In the genomic region with DNA sequence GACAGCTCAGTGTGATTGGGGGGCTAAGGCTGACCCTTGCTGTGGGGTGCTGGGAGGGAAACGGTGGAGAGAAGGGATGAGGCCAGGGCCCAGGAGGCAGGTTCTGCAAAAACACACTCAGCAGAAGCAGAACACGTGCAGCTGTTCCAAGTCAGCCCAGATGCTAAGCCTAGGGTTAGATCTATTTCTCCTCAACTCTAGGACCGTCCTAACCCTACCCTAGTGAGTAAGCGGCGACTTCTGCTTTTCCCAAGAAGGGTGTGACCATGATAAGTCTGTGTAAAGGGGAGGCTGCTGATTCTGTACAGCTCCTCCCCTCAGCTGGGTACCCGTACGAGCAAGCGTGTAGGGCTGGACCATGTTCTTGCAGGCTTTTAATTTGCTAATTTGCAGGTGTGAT, we compare ENCODE assay signal across 17 mouse cellular contexts. TPM values are rescaled to one million over a fixed set of nuclear protein-coding genes. Genes with fewer than 3 reads are reported as not detected.
DNase-seq lines count a peak whose midpoint lies in the region; ATAC-seq lines count a peak whose summit lies in the region.
"Had no signal": no experiment of that assay in that cellular context is flagged by ENCODE, and none has a peak within 500 bp of the region (broad histone marks: within the 10 kb centered on the region; RNA-seq: fewer than 3 reads in every experiment).

No protein-coding gene starts in this region.

- no peak overlapping the region for H3K4me2 ChIP-seq in forebrain, embryonic 12.5 days
- H3K4me2 ChIP-seq in midbrain, embryonic 14.5 days (ENCODE audit: low read length): no peak overlapping the region
- no peak overlapping the region for H3K4me2 ChIP-seq in midbrain, embryonic 11.5 days
- H3K4me2 ChIP-seq: liver, embryonic 15.5 days; neural tube, embryonic 12.5 days had no signal

- no peak overlapping the region for H3K4me3 ChIP-seq in forebrain, embryonic 12.5 days (replicated peaks)
- H3K4me3 ChIP-seq in forebrain, embryonic 10.5 days: no peak overlapping the region
- no peak overlapping the region for H3K4me3 ChIP-seq in midbrain, embryonic 14.5 days (replicated peaks; ENCODE audit: low read depth, low read length)
- no peak overlapping the region for H3K4me3 ChIP-seq in midbrain, embryonic 11.5 days (ENCODE audit: low read depth, low read length)
- H3K4me3 ChIP-seq: heart, embryonic 10.5 days; layer of hippocampus, adult 2 months; left cerebral cortex, adult 2 months; liver, embryonic 15.5 days; neural tube, embryonic 12.5 days had no signal

- no peak for ATAC-seq in forebrain, embryonic 12.5 days (ENCODE audit: low FRiP score)
- no peak for ATAC-seq in midbrain, embryonic 14.5 days (ENCODE audit: low FRiP score, low TSS enrichment)
- no peak for ATAC-seq in midbrain, embryonic 11.5 days (ENCODE audit: low FRiP score)
- ATAC-seq: inflammation-experienced regulatory T-cells, adult 6 months had no signal

- H3K27ac ChIP-seq in forebrain, embryonic 12.5 days: 0 out of 2 replicates have a peak overlapping the region, but pooled peaks have one; percentile 19
- H3K27ac ChIP-seq in forebrain, embryonic 10.5 days: no peak overlapping the region
- peak overlapping the region; percentile 81; the same call in 1 of the 2 replicates for H3K27ac ChIP-seq in midbrain, embryonic 14.5 days (replicated peaks; ENCODE audit: low read depth, low read length)
- H3K27ac ChIP-seq in midbrain, embryonic 11.5 days (ENCODE audit: low read depth, low read length): no peak overlapping the region
- H3K27ac ChIP-seq: heart, embryonic 10.5 days; layer of hippocampus, adult 2 months; left cerebral cortex, adult 2 months; liver, embryonic 15.5 days; neural tube, embryonic 12.5 days had no signal

- no peaks in the 10 kb centered on the region for H3K9me3 ChIP-seq in forebrain, embryonic 12.5 days
- no peaks in the 10 kb centered on the region for H3K9me3 ChIP-seq in forebrain, embryonic 10.5 days
- no peaks in the 10 kb centered on the region for H3K9me3 ChIP-seq in midbrain, embryonic 14.5 days (ENCODE audit: control insufficient read depth, low read length)
- H3K9me3 ChIP-seq in midbrain, embryonic 11.5 days (ENCODE audit: control insufficient read depth, low read length): no peaks in the 10 kb centered on the region
- H3K9me3 ChIP-seq: heart, embryonic 10.5 days; liver, embryonic 15.5 days; neural tube, embryonic 12.5 days had no signal

- 77% methylated on average over 8 of the region's 8 CpGs for WGBS in forebrain, embryonic 12.5 days
- 85% methylated on average over 8 of the region's 8 CpGs for WGBS in forebrain, embryonic 10.5 days
- WGBS in midbrain, embryonic 14.5 days: 78% methylated on average over 8 of the region's 8 CpGs
- WGBS in midbrain, embryonic 11.5 days: 83% methylated on average over 8 of the region's 8 CpGs

- no peaks in the 10 kb centered on the region for H3K36me3 ChIP-seq in forebrain, embryonic 12.5 days (replicated peaks)
- no peaks in the 10 kb centered on the region for H3K36me3 ChIP-seq in forebrain, embryonic 10.5 days (replicated peaks)
- H3K36me3 ChIP-seq in midbrain, embryonic 14.5 days (ENCODE audit: control insufficient read depth, insufficient read depth, low read length): no peaks in the 10 kb centered on the region
- H3K36me3 ChIP-seq in midbrain, embryonic 11.5 days (ENCODE audit: control insufficient read depth, insufficient read depth, low read length): no peaks in the 10 kb centered on the region
- H3K36me3 ChIP-seq: heart, embryonic 10.5 days; liver, embryonic 15.5 days; neural tube, embryonic 12.5 days had no signal

- peaks cover 74% of the 10 kb centered on the region for H3K27me3 ChIP-seq in forebrain, embryonic 12.5 days
- peaks cover 80% of the 10 kb centered on the region for H3K27me3 ChIP-seq in forebrain, embryonic 10.5 days (ENCODE audit: poor library complexity, severe bottlenecking)
- H3K27me3 ChIP-seq in midbrain, embryonic 14.5 days (ENCODE audit: control insufficient read depth, insufficient read depth, low read length): no peaks in the 10 kb centered on the region
- H3K27me3 ChIP-seq in midbrain, embryonic 11.5 days (ENCODE audit: control insufficient read depth, insufficient read depth, low read length): no peaks in the 10 kb centered on the region

- DNase-seq in forebrain, embryonic 10.5 days (ENCODE audit: extremely low spot score, low spot score): no peak
- DNase-seq in midbrain, embryonic 14.5 days: no peak
- DNase-seq in midbrain, embryonic 11.5 days (ENCODE audit: low spot score, missing footprints): no peak
- peak; percentile 59 for DNase-seq in lung, postnatal 36 days
- no peak for DNase-seq in cerebellum, adult 11 months
- no peak for DNase-seq in gastrocnemius, postnatal 10 days
- no peak for DNase-seq in yolk sac, embryonic 10.5 days (ENCODE audit: low spot score)
- DNase-seq: adrenal gland, adult 2 months; cerebellum, postnatal 25 days; gastrocnemius, postnatal 25 days had no signal

- H3K4me1 ChIP-seq in forebrain, embryonic 12.5 days: peaks cover 35% of the 10 kb centered on the region
- peaks cover 35% of the 10 kb centered on the region for H3K4me1 ChIP-seq in forebrain, embryonic 10.5 days
- H3K4me1 ChIP-seq in midbrain, embryonic 14.5 days (ENCODE audit: control insufficient read depth, insufficient read depth, low read length): peaks cover 33% of the 10 kb centered on the region
- H3K4me1 ChIP-seq in midbrain, embryonic 11.5 days (ENCODE audit: control insufficient read depth, insufficient read depth, low read length): peaks cover 5% of the 10 kb centered on the region
- H3K4me1 ChIP-seq: liver, embryonic 15.5 days had no signal

- no peak overlapping the region for H3K9ac ChIP-seq in forebrain, embryonic 12.5 days
- H3K9ac ChIP-seq in midbrain, embryonic 14.5 days (replicated peaks; ENCODE audit: low read length): no peak overlapping the region
- H3K9ac ChIP-seq in midbrain, embryonic 11.5 days (ENCODE audit: low read length): no peak overlapping the region
- H3K9ac ChIP-seq: liver, embryonic 15.5 days; neural tube, embryonic 12.5 days had no signal

RNA-seq across cellular contexts. Expression of gene Gtf3c4, which starts 43.9 kb away (rescaled TPM):
- polyA plus RNA-seq in forebrain, embryonic 12.5 days (2016; fragmentation: Nextera tagmentation; extraction: Ambion mirVana): 31.0 and 33.4 TPM in 2 replicates
- polyA plus RNA-seq in forebrain, embryonic 10.5 days (2016; fragmentation: Nextera tagmentation; extraction: Ambion mirVana): 22.7 and 24.4 TPM in 2 replicates
- 32.0 and 38.5 TPM in 2 replicates for polyA plus RNA-seq in midbrain, embryonic 14.5 days (2014; fragmentation: Nextera tagmentation; extraction: Ambion mirVana)
- polyA plus RNA-seq in midbrain, embryonic 11.5 days (2014; fragmentation: Nextera tagmentation; extraction: Ambion mirVana): 32.2 and 34.3 TPM in 2 replicates
- total RNA-seq in gastrocnemius, postnatal 10 days (2021): 10 to 100 TPM; 17.2 to 19.3 TPM

RNA-seq across cellular contexts. Expression of gene Ddx31, which starts 43.9 kb away (rescaled TPM):
- 18.8 TPM in 2 replicates for polyA plus RNA-seq in forebrain, embryonic 12.5 days (2016; fragmentation: Nextera tagmentation; extraction: Ambion mirVana)
- 20.9 and 22.9 TPM in 2 replicates for polyA plus RNA-seq in forebrain, embryonic 10.5 days (2016; fragmentation: Nextera tagmentation; extraction: Ambion mirVana)
- polyA plus RNA-seq in midbrain, embryonic 14.5 days (2014; fragmentation: Nextera tagmentation; extraction: Ambion mirVana): 11.8 and 14.4 TPM in 2 replicates
- 18.8 and 20.7 TPM in 2 replicates for polyA plus RNA-seq in midbrain, embryonic 11.5 days (2014; fragmentation: Nextera tagmentation; extraction: Ambion mirVana)
- 1 to 10 TPM; 3.4 to 5.7 TPM for total RNA-seq in gastrocnemius, postnatal 10 days (2021)

Comparison
In these comparisons a context has a peak if more than half of its experiments do, and no peak if none do; other contexts are left out.
1. H3K27ac ChIP-seq: peak in forebrain, embryonic 12.5 days (single experiment) and midbrain, embryonic 14.5 days (single experiment); none in forebrain, embryonic 10.5 days (single experiment) and midbrain, embryonic 11.5 days (single experiment).